ENCODE assay signal across 8 mouse cellular contexts in genomic region chr11:7423276-7424081, GRCm38 (mm10).
DNase-seq lines count a peak whose midpoint lies in the region; ATAC-seq and TF ChIP-seq lines count a peak whose summit lies in the region.

No protein-coding gene starts in this region.

- H3K27me3 ChIP-seq in heart, embryonic 13.5 days (replicated peaks): no peaks in the 10 kb centered on the region
- H3K27me3 ChIP-seq in kidney, postnatal 0 days (ENCODE audit: insufficient read depth, low read length): no peaks in the 10 kb centered on the region

- no peak for TF ChIP-seq CTCF in kidney, postnatal 0 days (IDR thresholded peaks at IDR 0.05; ENCODE audit: low read depth)
- TF ChIP-seq CTCF in layer of hippocampus, adult 2 months (conservative IDR thresholded peaks at IDR 0.05): no peak

- no peak overlapping the region for H3K9ac ChIP-seq in heart, embryonic 13.5 days
- 0 out of 2 replicates have a peak overlapping the region, but pooled peaks have one; percentile 18 for H3K9ac ChIP-seq in kidney, postnatal 0 days (ENCODE audit: low read depth, low read length)

- H3K9me3 ChIP-seq in heart, embryonic 13.5 days: no peaks in the 10 kb centered on the region
- no peaks in the 10 kb centered on the region for H3K9me3 ChIP-seq in kidney, postnatal 0 days (replicated peaks; ENCODE audit: low read length)

- 14% methylated on average over 13 of the region's 13 CpGs for WGBS in heart, embryonic 13.5 days
- WGBS in kidney, postnatal 0 days: 15% methylated on average over 13 of the region's 13 CpGs

- peaks cover 17% of the 10 kb centered on the region for H3K4me1 ChIP-seq in heart, embryonic 13.5 days
- peaks cover 2% of the 10 kb centered on the region; the same call in 1 of the 2 replicates for H3K4me1 ChIP-seq in kidney, postnatal 0 days (replicated peaks; ENCODE audit: insufficient read depth, low read length)

- H3K27ac ChIP-seq in heart, embryonic 13.5 days (replicated peaks): no peak overlapping the region
- H3K27ac ChIP-seq in kidney, postnatal 0 days: no peak overlapping the region
- H3K27ac ChIP-seq in layer of hippocampus, adult 2 months: no peak overlapping the region

- peak; percentile 2 for DNase-seq in adrenal gland, adult 2 months
- DNase-seq in adrenal gland, postnatal 25 days: no peak
- peak; percentile 37 for DNase-seq in embryo, embryonic 10 days (ENCODE audit: low spot score)
- peak; percentile 47 for DNase-seq in kidney, postnatal 0 days (ENCODE audit: low spot score)
- DNase-seq in retina, embryonic 14.5 days (ENCODE audit: low spot score): peak; percentile 34
- no peak for DNase-seq in layer of hippocampus, adult 2 months (ENCODE audit: low spot score in 2 of 2)

- H3K36me3 ChIP-seq in heart, embryonic 13.5 days: no peaks in the 10 kb centered on the region
- H3K36me3 ChIP-seq in kidney, postnatal 0 days (ENCODE audit: insufficient read depth, low read length): no peaks in the 10 kb centered on the region

- H3K4me3 ChIP-seq in heart, embryonic 13.5 days: peak overlapping the region; percentile 13; the same call in 1 of the 2 replicates
- H3K4me3 ChIP-seq in kidney, postnatal 0 days (replicated peaks; ENCODE audit: low read depth, low read length): no peak overlapping the region
- H3K4me3 ChIP-seq in layer of hippocampus, adult 2 months: no peak overlapping the region

- peak overlapping the region; percentile 58 for H3K4me2 ChIP-seq in heart, embryonic 13.5 days
- H3K4me2 ChIP-seq in kidney, postnatal 0 days (ENCODE audit: low read length): no peak overlapping the region

- peak; percentile 71 for ATAC-seq in heart, embryonic 13.5 days (ENCODE audit: extremely low read depth, insufficient number of reproducible peaks, low FRiP score, low TSS enrichment)
- peak; percentile 91 for ATAC-seq in kidney, postnatal 0 days (replicated peaks; ENCODE audit: low FRiP score, low read depth)
- no peak for ATAC-seq in cerebellum, adult (ENCODE audit: insufficient number of reproducible peaks, low FRiP score, low TSS enrichment)

Comparison
In these comparisons a context has a peak if more than half of its experiments do, and no peak if none do; other contexts are left out.
1. DNase-seq: peak in adrenal gland, adult 2 months (single experiment), embryo, embryonic 10 days (single experiment), kidney, postnatal 0 days (single experiment) and retina, embryonic 14.5 days (single experiment); none in adrenal gland, postnatal 25 days (single experiment) and layer of hippocampus, adult 2 months (0 of 2).